Mouse (Mus musculus) brain, embryonic 18.5 days (tissue): ENCODE results near the gene Hap1.
A peak's percentile ranks its signal among the peaks of the same experiment; 100 is the strongest.
"Not testable (repeated sequence)": the region's sequence is repeated elsewhere in the genome, so short reads cannot be mapped to it uniquely, and the experiment has no call there.

Experiments used
- DNase-seq: peaks from one replicate; pipeline ENCODE4 v3.0.0-alpha.2; 2012; ENCODE audit warnings: low read depth, low spot score

The Hap1 gene

DNA sequence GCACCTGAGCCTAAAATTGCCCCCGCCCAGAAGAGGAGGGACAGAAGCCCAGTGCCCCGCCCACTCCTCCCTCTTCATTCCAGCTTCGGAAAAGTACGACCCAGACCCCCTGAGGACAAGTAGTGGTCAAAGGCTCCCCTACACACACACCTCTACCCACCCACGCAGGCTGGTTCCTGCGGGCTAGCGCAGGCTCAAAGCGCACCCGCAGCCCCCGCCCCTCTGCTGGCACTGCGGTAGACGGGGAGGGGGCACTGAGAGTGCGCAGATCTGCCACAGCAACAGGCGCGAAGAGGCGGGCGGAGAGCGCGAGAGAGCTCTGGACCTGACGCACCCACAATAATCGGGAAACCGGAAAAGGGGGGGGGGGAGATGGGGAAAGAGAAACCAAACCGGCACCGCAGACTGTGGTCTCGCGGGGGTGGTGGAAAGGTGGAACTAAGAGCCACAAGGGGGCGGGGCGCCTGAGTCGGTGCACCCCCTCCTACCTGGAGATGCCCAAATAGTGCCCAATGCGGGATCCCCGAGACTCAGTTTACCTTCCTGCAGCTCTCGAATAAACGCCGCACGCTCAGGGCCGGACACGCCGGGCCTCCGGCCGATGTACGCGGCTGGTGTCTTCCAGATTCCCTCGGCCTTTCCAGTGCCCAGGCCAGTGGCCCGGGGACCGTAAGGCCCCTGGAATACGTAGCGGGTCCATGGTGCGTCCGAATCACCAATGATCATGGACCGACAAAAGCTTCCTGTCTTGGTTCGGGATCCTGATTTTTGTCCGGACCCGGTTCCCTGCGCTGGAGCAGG is 577 bp downstream of the Hap1 start:
- no peak for DNase-seq

DNA sequence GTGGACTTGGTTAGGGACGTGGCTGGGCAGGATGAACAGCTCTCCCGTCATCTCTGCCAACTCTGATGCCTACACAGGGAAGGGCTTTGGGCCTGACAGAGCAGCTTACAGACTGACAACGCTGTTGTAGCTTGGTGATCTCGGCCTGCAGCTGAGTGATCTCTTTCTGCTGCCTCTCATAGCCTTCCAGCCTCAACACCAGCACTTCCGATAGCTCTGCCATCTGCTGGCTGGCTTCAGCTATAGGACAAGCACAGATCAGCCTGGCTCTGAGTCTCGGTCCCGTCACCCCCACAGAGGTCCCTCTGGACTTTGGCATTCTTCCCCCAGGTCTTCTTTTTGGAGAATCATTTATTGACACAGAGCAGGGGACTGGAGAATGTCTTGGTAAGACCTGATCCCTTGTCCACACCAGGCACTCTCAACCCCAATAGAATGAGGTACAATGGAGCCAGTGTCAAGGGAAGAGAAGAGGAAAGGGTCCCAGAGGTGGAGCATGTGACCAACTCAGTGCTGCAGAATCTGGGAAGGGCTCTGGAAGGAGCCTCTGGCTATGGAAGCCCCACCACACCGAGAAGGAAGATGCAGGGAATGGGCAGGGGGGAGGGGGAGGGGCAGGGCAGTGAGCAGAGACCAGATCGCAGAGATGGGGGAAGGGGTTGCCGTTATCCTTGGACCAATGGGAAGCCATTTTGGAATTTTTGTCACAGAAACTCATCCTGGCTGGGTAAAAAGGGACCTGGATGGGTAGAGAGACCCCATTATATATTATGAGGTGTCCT is 3.7 kb downstream of the Hap1 start:
- no peak for DNase-seq

- no peak for DNase-seq
These were observed 11.7 kb downstream of the Hap1 start for GRCm38 (mm10) chr11:100344269-100344668.

- no peak for DNase-seq
These were observed 20.2 kb downstream of the Hap1 start for GRCm38 (mm10) chr11:100335731-100336130.

DNA sequence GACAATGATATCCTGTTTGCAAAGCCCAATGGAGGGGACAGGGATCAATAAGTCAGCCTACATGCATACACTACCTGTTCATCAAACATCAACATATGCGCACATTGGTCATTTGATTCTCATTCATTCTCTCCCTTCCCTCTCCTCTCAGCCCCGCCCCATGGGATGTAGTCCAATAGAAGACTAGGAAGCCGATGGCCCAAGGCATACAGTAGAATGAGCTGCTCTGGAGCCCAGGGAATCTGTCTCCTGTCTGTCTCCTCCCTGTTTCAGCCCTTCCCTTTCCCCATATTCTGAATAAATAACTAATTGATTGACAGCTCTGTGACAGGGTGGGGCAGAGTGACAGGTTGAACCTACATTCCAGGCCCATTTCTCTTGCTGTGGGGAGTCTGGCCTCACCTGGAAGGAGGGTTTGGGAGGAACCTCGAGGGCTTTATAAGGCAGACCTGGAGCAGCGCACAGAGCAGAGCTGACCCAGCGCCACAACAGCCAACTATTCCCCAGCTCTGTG is 21.9 kb downstream of the Hap1 start, which contains the start of gene Gast:
TSS of gene Gast (plus strand) at position 464 of the 514 bp plus-strand sequence.
- DNase-seq: no peak

DNA sequence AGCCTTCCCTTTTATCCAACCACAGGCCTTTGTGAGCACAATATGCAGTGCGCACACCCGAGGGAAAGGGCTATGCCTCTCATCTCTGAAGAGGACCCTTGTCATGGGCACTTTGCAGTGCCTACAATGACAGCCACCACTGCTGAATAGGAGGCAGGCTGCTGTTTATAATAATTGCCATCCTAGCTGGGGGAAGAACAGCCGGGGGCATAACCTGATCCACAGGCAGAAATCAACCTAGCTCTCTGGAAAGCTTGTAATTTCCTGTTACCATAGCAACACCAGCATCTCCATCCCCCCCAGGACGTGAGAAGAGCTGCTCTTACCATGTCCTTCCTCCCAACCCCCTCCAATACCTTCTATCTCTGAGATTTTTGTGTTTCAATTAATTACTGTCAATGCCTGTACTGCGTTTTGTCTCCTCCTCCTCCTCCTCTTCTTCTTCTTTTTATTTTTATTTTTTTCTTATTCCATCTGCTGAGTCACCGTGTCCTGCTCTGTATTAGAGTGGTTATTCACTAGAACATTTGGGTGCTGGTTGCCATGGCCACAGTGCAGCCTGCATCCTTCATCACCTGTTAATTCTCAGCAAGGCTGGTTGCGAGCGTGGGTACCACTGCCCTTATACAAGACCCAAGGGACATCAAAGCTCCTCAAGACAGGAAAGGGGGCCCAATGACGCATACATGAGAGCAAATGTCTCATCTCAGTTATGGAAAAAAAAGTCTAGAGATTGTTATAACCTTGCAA is 23.0 kb downstream of the Hap1 start:
- peak; percentile 75 for DNase-seq

DNA sequence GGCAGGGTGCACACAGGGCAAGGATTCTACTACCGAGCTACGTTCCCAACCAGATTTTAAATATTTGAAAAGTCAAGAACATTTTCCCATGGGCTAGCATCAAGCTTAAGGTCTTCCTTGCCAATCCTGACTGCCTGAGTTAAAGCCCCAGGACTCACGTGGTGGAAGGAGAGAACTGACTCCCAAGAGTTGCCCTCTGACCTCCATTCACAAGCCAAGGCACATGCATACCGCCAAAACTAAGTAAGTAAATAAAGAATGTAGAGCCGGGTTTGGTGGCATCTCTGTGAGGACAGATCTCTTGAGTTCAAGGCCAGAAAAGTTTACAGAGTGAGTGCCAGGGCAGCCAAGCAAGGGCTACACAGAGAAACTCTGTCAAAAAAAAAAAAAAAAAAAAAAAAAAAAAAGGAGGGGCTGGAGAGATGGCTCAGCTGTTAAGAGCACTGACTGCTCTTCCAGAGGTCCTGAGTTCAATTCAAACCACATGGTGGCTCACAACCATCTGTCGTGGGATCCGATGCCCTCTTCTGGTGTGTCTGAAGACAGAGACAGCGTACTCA is 25.0 kb downstream of the Hap1 start:
- not testable (repeated sequence) for DNase-seq

GRCm38 (mm10) chr11:100330235-100330634 is 25.7 kb downstream of the Hap1 start:
- DNase-seq: no peak

DNA sequence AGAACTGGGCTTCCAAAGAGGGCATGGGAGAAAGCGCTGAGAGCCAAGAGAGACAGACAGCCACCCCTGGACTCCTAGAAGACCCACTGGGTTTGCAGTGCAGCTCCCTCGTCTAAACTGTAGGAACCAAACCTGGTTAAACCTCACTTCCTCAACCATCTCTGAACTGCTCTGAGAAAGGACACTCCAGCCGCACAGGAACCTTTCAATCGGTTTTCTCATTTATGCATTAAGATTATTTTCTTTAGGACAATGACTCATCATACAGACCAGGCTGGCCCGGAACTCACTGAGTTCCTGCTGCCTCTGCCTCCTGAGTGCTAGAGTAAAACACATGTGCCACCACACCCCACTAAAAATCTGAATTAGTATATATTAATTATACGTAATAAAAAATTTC is 28.2 kb downstream of the Hap1 start:
- no peak for DNase-seq

DNA sequence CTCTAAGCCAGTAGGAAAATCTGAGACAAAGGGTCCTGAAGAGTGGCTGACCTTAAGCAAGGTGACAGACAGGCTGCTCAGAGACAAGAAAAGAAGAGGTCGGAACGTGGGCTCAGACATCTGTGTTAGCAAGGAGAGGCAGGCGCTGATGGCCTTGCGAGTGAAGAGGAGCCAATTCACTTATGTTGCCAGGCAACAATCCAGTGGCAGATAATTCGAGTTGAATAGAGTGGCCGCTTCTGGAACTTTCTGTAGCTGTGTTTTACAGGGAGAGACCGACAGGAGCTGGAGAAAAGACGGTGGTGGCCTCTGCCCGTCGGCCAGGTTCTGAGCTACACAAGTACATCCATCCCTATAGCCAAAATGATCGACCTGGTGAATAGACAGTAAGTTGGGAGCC is 28.6 kb downstream of the Hap1 start:
- DNase-seq: no peak

DNA sequence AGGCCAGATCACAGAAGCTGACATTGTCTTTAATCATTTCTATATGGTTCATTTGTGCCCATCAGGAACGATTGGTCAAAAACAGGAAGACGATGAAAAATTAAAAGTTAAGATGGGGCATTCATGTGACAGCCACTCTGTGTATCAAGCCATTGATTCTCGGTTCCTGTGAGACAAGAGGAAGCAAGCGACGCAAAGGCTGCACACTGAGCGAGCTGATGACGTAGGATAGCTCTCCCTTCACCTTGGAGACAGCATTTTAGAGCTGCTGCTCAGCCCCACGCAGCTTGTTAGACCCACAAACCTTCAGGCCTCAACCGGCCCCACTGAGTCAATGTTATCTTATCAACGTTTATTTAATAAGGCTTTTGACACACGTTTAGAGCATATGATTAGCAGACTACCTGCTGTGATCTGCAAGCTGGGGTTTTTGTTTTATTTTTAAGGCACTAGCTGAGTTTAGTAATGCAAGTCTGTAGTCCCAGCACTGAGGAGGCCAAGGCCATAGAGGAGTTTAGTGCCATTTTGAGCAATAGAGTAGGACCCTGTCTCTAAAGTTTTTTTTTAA is 30.8 kb downstream of the Hap1 start:
- no peak for DNase-seq

GRCm38 (mm10) chr11:100323578-100323977 is 32.4 kb downstream of the Hap1 start:
- no peak for DNase-seq

- DNase-seq: no peak
These were observed 33.2 kb downstream of the Hap1 start for GRCm38 (mm10) chr11:100322591-100323258.

DNA sequence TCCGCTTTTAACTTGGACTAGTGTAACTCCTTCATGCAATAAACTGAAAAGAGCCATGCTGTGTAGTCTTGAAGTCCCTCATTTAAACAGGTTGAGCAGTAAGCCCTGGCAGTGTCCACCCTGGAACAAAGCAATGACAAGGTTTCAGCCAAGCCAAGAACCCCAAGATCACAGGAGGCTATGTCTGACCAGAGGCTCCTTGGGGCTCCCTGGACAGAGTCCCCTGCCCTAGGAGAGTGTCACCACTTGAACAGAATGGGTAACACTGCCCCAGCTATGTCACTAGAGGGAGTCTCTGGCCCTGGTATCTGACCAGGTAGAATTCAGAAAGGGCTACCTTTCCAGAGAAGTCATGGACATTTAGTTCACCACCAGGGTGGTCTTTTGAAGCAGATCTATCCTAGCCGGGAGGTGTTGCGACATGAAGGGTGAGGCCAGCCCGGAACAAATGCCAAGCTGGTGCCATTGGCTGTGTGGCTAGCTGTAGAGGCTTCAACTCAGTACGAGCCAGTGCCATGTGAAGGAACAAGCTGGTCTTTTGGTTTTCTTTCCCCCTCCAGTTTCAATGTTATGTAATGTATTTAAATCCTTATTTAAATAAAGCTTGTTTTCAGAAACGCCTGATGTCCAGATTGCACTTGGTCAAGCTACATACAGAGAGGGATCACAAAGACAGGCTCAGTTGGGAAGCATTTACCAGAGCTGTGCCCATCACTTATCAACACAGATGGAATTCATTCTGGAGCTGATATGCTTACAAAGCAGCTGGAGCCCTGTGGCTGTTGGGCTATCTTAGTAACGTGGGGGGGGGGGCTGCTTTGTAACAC is 34.2 kb downstream of the Hap1 start:
- not testable (repeated sequence) for DNase-seq

DNA sequence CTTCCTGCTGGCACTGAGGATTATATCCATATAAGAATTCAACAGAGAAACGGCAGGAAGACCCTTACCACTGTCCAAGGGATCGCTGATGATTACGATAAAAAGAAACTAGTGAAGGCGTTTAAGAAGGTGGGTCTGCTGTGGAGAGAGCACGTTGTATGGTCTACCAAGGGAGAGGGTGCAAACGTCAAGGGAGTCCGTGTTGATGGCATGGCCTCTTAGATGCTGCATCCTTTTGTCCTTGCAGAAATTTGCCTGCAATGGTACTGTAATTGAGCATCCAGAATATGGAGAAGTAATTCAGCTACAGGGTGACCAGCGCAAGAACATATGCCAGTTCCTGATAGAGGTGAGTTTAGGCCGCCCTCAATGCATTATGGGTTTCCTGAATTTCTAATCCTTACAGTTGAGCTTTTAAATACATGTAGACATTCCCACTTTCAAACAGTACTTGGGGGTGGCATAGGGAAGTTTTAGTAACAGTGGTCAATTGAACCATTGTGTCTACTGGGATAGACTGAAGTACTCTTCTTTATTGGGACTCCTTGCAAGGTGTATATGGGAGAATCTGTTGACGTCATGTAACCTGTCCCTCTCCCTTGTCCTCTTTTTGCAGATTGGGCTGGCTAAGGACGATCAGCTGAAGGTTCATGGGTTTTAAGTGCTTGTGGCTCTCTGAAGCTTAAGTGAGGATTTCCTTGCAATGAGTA is 35.1 kb downstream of the Hap1 start:
- DNase-seq: not testable (repeated sequence)

GRCm38 (mm10) chr11:100320172-100320630 is 35.7 kb downstream of the Hap1 start:
- peak; percentile 90 for DNase-seq

- DNase-seq: peak; percentile 100
These were observed 36.3 kb downstream of the Hap1 start, which contains the start of gene Eif1 for GRCm38 (mm10) chr11:100319492-100320171. Eif1 (plus strand) TSS chr11:100319885.
